Mouse (Mus musculus) heart, postnatal 0 days (tissue): ENCODE measurements around the gene Cited4. TPM values are rescaled to one million over a fixed set of nuclear protein-coding genes. Genes with fewer than 3 reads are reported as not detected.

ENCODE experiments used
- ATAC-seq: fragments of 200-750 bp; cut with Nextera tagmentation; 2 replicates; pipeline ENCODE4 v1.8.0; 2017; ENCODE audit warnings: low read depth, moderate number of reproducible peaks, moderate library complexity; ENCODE audit not compliant: insufficient read depth
- DNase-seq: peaks from one replicate; pipeline ENCODE4 v3.0.0-alpha.2; 2016; ENCODE audit warnings: low spot score
- H3K27ac ChIP-seq: fragments of 300-500 bp; sonication (generic); 2 replicates; pipeline ENCODE4 v1.5.1; 2014; ENCODE audit warnings: low read depth, mild to moderate bottlenecking
- H3K27me3 ChIP-seq: fragments of 300-500 bp; sonication (generic); 2 replicates; pipeline ENCODE4 v1.6.1; 2014; ENCODE audit warnings: low read length, mixed read lengths; ENCODE audit not compliant: control insufficient read depth, insufficient read depth
- H3K36me3 ChIP-seq: fragments of 300-500 bp; sonication (generic); replicated peaks from 2 replicates; pipeline ENCODE4 v1.6.1; 2014; ENCODE audit warnings: low read length, mixed read lengths; ENCODE audit not compliant: control insufficient read depth, insufficient read depth
- H3K4me1 ChIP-seq: fragments of 300-500 bp; sonication (generic); 2 replicates; pipeline ENCODE4 v1.6.1; 2014; ENCODE audit warnings: antibody characterized with exemption; ENCODE audit not compliant: control insufficient read depth, insufficient read depth
- H3K4me2 ChIP-seq: fragments of 300-500 bp; sonication (generic); 2 replicates; pipeline ENCODE4 v1.6.1; 2014; ENCODE audit warnings: low read depth, mild to moderate bottlenecking, low read length, moderate library complexity
- H3K4me3 ChIP-seq: fragments of 300-500 bp; sonication (generic); 2 replicates; pipeline ENCODE4 v1.5.1; 2014; ENCODE audit warnings: low read depth, low read length
- H3K9ac ChIP-seq: fragments of 300-500 bp; sonication (generic); replicated peaks from 2 replicates; pipeline ENCODE4 v1.6.1; 2014; ENCODE audit warnings: low read depth, low read length, mixed read lengths
- H3K9me3 ChIP-seq: fragments of 300-500 bp; sonication (generic); replicated peaks from 2 replicates; pipeline ENCODE4 v1.6.1; 2016; ENCODE audit warnings: low read length; ENCODE audit not compliant: control insufficient read depth
- CTCF ChIP-seq: IDR thresholded peaks from 2 replicates; pipeline ENCODE4 v1.5.1; 2016; ENCODE audit warnings: antibody characterized with exemption, control low read depth, low read depth
- EP300 ChIP-seq: IDR thresholded peaks from 2 replicates; pipeline ENCODE4 v1.6.1; 2016; ENCODE audit warnings: antibody characterized with exemption, low read depth
- WGBS: fragments of 180-500 bp; shearing (Covaris S2); extraction: QIAGEN DNeasy Blood & Tissue Kit; methylation state at CpG from one replicate; pipeline ENCODE4 v1.1.7; 2014; 5-methylcytosine and 5-hydroxymethylcytosine counted together
- polyA plus RNA-seq: library from polyadenylated mRNA; unstranded; fragments of >200 nt; fragmentation: Nextera tagmentation; extraction: Ambion mirVana; gene quantifications from 2 replicates; pipeline ENCODE4 v1.2.1, GENCODE M21; 2015
- total RNA-seq: library from RNA; depleted of rRNA; stranded (reverse); fragments of >200 nt; gene quantifications from 2 replicates; pipeline ENCODE4 v1.2.3, GENCODE M21; 2014; ENCODE audit warnings: low replicate concordance

The Cited4 gene
- total and polyA plus RNA-seq, 2 experiments from 2014 or later, result 74.0 to 123 TPM

DNA sequence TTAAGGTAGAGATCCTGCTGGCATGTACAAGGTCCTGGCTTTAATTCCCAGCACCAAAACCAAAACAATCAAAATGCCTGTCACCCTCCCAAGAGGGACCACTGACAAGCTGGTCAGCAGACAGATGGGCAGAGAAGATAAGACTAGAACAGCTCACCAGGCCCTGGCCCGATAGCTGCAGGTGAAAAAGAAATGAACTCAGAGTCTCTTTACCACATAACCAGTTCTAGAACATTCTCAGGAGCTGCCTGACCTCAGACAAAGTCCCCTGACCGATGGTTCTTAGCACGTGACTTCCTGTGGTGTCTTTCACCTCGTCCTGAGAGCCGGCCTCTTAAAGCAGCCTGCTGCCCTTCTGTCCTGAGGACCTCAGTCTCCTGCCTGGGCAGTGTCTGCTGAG is 3.2 kb downstream of the Cited4 start:
- no peaks in the 10 kb centered on the region; the same call in 1 of the 2 replicates for H3K9me3 ChIP-seq
- no peak for TF ChIP-seq CTCF
- no peak for TF ChIP-seq EP300
- H3K36me3 ChIP-seq, result no peaks in the 10 kb centered on the region
- no peaks in the 10 kb centered on the region for H3K27me3 ChIP-seq
- no peak for DNase-seq
- no peak overlapping the region for H3K4me3 ChIP-seq
- ATAC-seq, result no peak
- H3K4me1 ChIP-seq, result peaks cover 13% of the 10 kb centered on the region; the same call in 1 of the 2 replicates
- no peak overlapping the region for H3K4me2 ChIP-seq
- no peak overlapping the region for H3K9ac ChIP-seq
- WGBS, result 80% methylated on average over 5 of the region's 5 CpGs
- no peak overlapping the region for H3K27ac ChIP-seq

DNA sequence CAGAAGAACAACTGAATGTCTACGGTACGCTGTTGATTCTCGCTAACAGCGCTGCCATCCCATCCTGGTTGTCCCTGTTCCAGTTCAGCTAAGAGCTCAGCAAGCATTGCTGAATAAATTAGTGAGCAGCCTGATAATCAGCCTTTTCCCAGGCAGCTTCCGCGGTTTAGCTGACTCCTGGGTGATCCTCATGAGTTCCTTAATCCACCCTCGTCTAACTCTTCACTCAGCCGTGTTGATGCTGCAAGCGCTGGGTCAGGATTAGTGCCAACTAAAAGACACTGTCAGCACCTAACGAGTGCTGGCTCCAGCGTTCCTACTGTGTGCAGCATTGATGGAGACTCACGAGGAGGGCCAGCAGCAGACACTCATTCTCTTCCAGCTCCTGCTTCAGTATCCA is 4.7 kb downstream of the Cited4 start:
- H3K9ac ChIP-seq, result no peak overlapping the region
- H3K4me3 ChIP-seq, result no peak overlapping the region
- no peak overlapping the region for H3K27ac ChIP-seq
- H3K36me3 ChIP-seq, result no peaks in the 10 kb centered on the region
- H3K27me3 ChIP-seq, result no peaks in the 10 kb centered on the region
- DNase-seq, result no peak
- TF ChIP-seq CTCF (no peak), EP300 (no peak)
- H3K4me1 ChIP-seq, result peaks cover 7% of the 10 kb centered on the region; the same call in 1 of the 2 replicates
- 52% methylated on average over 12 of the region's 12 CpGs for WGBS
- ATAC-seq, result no peak
- no peaks in the 10 kb centered on the region; the same call in 1 of the 2 replicates for H3K9me3 ChIP-seq
- H3K4me2 ChIP-seq, result no peak overlapping the region

DNA sequence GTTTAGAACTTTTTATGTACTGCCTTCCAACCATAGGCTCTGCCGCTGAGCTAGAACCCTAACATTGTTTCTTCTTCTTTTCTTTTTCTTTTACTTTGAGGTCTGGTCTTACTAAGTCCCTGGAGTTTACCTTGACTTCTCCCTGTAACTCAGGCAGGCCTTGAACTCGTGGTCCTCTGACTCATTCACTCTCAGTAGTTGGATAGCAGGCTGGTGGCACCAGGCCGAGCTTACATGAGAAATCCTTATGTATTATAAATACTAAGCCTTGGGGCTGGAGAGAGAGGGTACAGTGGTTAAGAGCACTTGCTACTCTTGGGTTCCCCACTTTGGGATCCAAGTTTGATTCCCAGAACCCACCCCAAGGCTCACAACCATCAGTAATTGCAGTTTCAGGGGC is 7.2 kb downstream of the Cited4 start:
- no peak for DNase-seq
- H3K36me3 ChIP-seq, result no peaks in the 10 kb centered on the region
- H3K4me3 ChIP-seq, result no peak overlapping the region
- TF ChIP-seq CTCF, result no peak
- TF ChIP-seq EP300, result no peak
- 86% methylated on average over 3 of the region's 3 CpGs for WGBS
- H3K4me2 ChIP-seq, result no peak overlapping the region
- no peaks in the 10 kb centered on the region; the same call in 1 of the 2 replicates for H3K9me3 ChIP-seq
- no peak overlapping the region for H3K27ac ChIP-seq
- no peak for ATAC-seq
- H3K4me1 ChIP-seq, result 0 out of 2 replicates have a peak, but pooled peaks cover 4% of the 10 kb centered on the region
- no peak overlapping the region for H3K9ac ChIP-seq
- no peaks in the 10 kb centered on the region for H3K27me3 ChIP-seq

DNA sequence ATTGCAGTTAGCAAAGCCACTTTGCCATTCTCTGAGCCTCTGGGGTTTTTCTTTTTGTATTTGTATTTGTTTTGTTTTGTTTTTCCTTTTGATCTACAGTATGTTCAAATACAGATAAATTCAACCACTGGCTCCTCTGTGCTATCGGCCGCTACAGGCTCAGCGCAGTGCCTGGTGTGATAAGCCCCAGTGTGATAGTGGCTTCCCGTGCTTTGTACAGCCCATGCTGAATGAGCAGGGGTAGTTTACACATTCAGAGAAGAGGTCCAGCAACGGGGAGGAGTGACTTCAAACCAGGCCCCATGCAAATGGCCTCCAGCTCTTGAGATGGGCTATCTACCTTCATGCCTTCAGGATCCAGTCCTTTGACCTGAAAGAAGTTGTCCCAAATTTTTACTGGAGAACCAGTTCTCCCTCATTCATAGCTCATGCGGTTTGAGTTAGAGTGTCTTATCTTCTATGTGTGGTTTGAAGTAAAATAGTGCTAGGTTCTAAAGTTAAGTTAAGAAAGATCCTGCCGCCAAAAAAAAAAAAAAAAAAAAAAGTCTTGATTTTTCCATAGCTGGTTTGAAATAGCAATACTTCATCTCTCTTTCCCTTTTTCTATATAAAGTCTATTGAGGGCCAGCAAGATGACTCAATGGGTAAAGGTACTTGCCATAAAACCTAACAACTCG is 8.5 kb downstream of the Cited4 start:
- H3K27me3 ChIP-seq, result no peaks in the 10 kb centered on the region
- H3K27ac ChIP-seq, result no peak overlapping the region
- H3K4me1 ChIP-seq, result no peaks in the 10 kb centered on the region
- ATAC-seq (no peak), DNase-seq (peak; percentile 7)
- H3K4me3 ChIP-seq, result no peak overlapping the region
- H3K9ac ChIP-seq, result no peak overlapping the region
- 46% methylated on average over 8 of the region's 8 CpGs for WGBS
- H3K36me3 ChIP-seq, result no peaks in the 10 kb centered on the region
- H3K4me2 ChIP-seq, result no peak overlapping the region
- H3K9me3 ChIP-seq, result no peaks in the 10 kb centered on the region; the same call in 1 of the 2 replicates
- TF ChIP-seq EP300, result no peak
- TF ChIP-seq CTCF, result no peak

DNA sequence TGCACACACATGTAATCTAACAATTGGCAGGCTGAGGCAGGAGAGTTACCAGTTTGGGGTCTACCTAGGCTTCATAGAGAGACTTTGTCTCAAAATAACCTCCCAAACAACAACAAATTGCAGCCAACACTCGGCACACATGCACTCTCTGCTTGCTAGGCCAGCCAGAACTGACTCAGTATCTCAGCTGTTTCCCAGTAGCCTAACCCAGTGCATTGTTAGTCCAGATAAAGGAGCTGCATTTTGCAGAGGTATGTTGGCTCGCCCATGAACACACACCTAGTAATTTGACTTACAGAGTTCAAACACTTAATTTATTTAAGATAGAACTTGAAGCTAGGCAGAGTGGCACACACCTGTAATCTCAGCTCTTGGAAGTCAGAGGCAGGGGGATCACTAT is 9.3 kb downstream of the Cited4 start:
- no peak overlapping the region for H3K4me3 ChIP-seq
- no peaks in the 10 kb centered on the region for H3K27me3 ChIP-seq
- H3K27ac ChIP-seq, result no peak overlapping the region
- WGBS, result 72% methylated on average over 2 of the region's 2 CpGs
- H3K9ac ChIP-seq, result no peak overlapping the region
- H3K9me3 ChIP-seq, result no peaks in the 10 kb centered on the region
- H3K4me2 ChIP-seq, result no peak overlapping the region
- no peaks in the 10 kb centered on the region for H3K4me1 ChIP-seq
- no peak for TF ChIP-seq CTCF
- no peak for TF ChIP-seq EP300
- ATAC-seq (no peak), DNase-seq (no peak)
- no peaks in the 10 kb centered on the region for H3K36me3 ChIP-seq

DNA sequence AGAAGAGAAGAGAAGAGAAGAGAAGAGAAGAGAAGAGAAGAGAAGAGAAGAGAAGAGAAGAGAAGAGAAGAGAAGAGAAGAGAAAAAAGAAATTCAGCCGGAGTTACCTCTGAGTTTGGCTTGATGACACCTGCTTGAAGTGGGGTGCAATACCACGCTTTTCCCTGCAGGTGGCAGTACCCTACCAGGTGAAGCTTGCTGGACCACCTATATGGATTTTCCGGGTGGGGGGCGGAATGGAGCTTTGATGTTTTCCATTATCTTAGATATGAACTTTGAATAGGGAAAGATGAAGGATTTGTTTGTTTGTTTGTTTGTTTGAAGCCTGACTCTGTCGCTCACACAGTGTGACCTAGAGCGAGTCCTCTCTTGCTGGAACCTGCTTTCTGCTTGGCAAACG is 14.6 kb downstream of the Cited4 start:
- 50% methylated on average over 7 of the region's 7 CpGs for WGBS
- TF ChIP-seq EP300 (no peak), CTCF (peak; percentile 70)
- no peak overlapping the region for H3K4me3 ChIP-seq
- ATAC-seq (no peak), DNase-seq (peak; percentile 25)
- H3K36me3 ChIP-seq, result no peaks in the 10 kb centered on the region
- H3K4me2 ChIP-seq, result no peak overlapping the region
- no peaks in the 10 kb centered on the region for H3K4me1 ChIP-seq
- H3K9ac ChIP-seq, result no peak overlapping the region
- H3K9me3 ChIP-seq, result no peaks in the 10 kb centered on the region
- no peaks in the 10 kb centered on the region for H3K27me3 ChIP-seq
- no peak overlapping the region for H3K27ac ChIP-seq
